Mouse (Mus musculus): ENCODE data around the gene Smim14.

Smim14 gene

GRCm38 (mm10) chr5:65460361-65460760, 76.6 kb downstream of the Smim14 start:
- peak; percentile 25 for DNase-seq (ENCODE audit: low read depth, low spot score)

- DNase-seq (ENCODE audit: low read depth, low spot score), result no peak
Measured at GRCm38 (mm10) chr5:65459454-65459853, 77.5 kb downstream of the Smim14 start.

GRCm38 (mm10) chr5:65457846-65458245, 79.1 kb downstream of the Smim14 start:
- no peak for DNase-seq (ENCODE audit: low read depth, low spot score)

GRCm38 (mm10) chr5:65457086-65457827, 79.7 kb downstream of the Smim14 start:
- DNase-seq (ENCODE audit: low read depth, low spot score), result no peak

- DNase-seq (ENCODE audit: low read depth, low spot score), result no peak
Measured at GRCm38 (mm10) chr5:65454771-65455170, 82.2 kb downstream of the Smim14 start.

- DNase-seq (ENCODE audit: low read depth, low spot score), result no peak
Measured at GRCm38 (mm10) chr5:65448941-65449340, 88.0 kb downstream of the Smim14 start.

- DNase-seq (ENCODE audit: low read depth, low spot score), result no peak
Measured at GRCm38 (mm10) chr5:65447826-65448225, 89.2 kb downstream of the Smim14 start.

GRCm38 (mm10) chr5:65446756-65447155, 90.2 kb downstream of the Smim14 start:
- no peak for DNase-seq (ENCODE audit: low read depth, low spot score)

- no peak for DNase-seq (ENCODE audit: low read depth, low spot score)
Measured at GRCm38 (mm10) chr5:65444981-65445380, 92.0 kb downstream of the Smim14 start.

GRCm38 (mm10) chr5:65438041-65438440, 98.9 kb downstream of the Smim14 start:
- no peak for DNase-seq (ENCODE audit: low read depth, low spot score)

GRCm38 (mm10) chr5:65435806-65436561, 101.0 kb downstream of the Smim14 start, which contains the start of gene Ugdh:
Ugdh (minus strand) TSS chr5:65435949.
- peak; percentile 98 for DNase-seq (ENCODE audit: low read depth, low spot score)

- no peak for DNase-seq (ENCODE audit: low read depth, low spot score)
Measured at GRCm38 (mm10) chr5:65435363-65435805, 101.6 kb downstream of the Smim14 start.

GRCm38 (mm10) chr5:65434471-65435362, 102.3 kb downstream of the Smim14 start:
- peak; percentile 10 for DNase-seq (ENCODE audit: low read depth, low spot score)

- DNase-seq (ENCODE audit: low read depth, low spot score), result no peak
Measured at GRCm38 (mm10) chr5:65429441-65429840, 107.5 kb downstream of the Smim14 start.

GRCm38 (mm10) chr5:65428321-65428720, 108.7 kb downstream of the Smim14 start:
- DNase-seq (ENCODE audit: low read depth, low spot score), result peak; percentile 89

- no peak for DNase-seq (ENCODE audit: low read depth, low spot score)
Measured at GRCm38 (mm10) chr5:65425251-65425650, 111.7 kb downstream of the Smim14 start.

- DNase-seq (ENCODE audit: low read depth, low spot score), result no peak
Measured at GRCm38 (mm10) chr5:65424215-65424614, 112.8 kb downstream of the Smim14 start.

GRCm38 (mm10) chr5:65422803-65423202, 114.2 kb downstream of the Smim14 start:
- no peak for DNase-seq (ENCODE audit: low read depth, low spot score)

- DNase-seq (ENCODE audit: low read depth, low spot score), result no peak
Measured at GRCm38 (mm10) chr5:65420822-65421221, 116.2 kb downstream of the Smim14 start.

- no peak for DNase-seq (ENCODE audit: low read depth, low spot score)
Measured at GRCm38 (mm10) chr5:65419136-65419535, 117.8 kb downstream of the Smim14 start.

GRCm38 (mm10) chr5:65415653-65416458, 121.1 kb downstream of the Smim14 start:
- DNase-seq (ENCODE audit: low read depth, low spot score), result peak; percentile 79

Measured in R1 (cell line).